Mouse (Mus musculus): ENCODE measurements around the gene Rps6kb2.

The Rps6kb2 gene

DNA sequence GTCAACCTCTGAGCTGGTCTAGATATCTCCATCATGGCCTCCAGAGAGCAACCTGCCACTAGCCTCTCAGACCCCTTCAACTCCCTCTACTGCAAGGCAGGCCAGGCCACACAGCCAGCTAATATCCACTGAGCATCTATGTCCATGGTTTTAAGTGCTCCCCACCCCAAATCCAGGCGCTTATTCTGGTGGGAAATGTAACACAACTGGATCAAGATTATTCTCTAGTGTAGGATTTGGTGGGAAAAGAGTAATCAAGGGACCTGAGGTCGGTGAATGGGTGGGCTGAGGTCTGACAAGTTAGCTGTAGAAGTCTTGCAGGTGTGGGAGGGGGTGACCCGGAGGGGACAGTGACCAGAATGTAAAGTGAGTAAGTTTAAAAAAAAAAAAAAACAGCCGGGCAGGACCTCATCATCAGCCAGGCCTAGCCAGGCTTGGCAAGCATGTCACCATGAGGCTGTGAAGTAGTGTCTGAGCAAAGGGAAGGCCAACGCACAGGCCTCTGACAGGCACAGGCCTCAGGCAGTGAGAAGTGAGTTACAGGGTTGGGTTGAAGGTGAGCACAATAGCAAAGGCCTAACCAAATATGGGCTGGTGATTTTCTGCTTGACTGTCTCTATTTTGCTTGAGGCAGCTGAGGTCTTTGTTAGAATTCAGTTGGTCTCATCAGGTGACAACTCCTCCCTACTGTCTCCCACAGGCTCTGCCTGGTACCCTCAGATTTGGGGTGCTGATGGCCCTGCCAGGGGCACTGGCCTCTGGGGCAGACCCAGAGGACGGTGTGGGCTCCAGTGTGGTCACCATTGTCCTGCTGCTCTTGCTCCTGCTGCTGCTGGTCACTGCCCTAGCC lies 7.7 kb downstream of the Rps6kb2 start:
- DNase-seq (ENCODE audit: low spot score in 2 of 2) = no peak

DNA sequence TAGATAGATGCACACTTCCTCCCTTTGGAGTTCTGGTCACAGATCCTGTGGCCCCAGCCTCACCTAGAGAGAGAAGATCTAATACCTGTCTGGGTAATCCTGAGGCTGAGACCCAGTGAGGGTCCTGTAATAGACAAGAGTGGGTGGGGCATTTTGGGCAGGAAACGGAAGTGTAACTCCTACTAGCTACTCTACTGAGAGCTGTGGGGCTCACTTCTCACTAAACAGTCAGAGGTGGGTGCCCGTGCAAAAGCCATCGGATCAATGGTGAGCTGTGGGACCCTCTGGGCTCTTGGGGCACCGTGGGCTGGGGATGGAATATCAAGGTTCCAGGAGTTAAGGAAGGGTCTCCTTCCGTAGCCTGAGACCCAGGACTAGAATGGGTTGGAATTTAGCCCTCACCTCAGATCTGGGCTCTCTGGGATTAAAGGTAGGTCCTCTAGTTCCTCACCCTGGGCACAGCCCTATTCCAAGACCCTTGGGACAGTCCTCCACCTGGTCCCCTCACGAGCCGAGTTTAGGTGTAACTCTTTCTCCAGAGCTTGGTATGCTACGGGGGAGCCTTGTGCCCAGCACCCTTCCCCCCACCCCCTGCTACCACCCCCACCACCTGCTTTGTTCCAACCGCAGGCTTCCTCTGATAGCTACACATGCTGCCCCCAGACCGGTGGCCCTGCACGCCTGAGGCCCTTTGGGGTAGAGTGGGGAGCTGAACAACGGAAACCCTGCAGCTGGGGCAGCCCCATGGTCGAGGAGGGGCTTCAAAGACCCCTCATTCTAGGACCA lies 8.5 kb downstream of the Rps6kb2 start:
- no peak for DNase-seq (ENCODE audit: low spot score in 2 of 2)

DNA sequence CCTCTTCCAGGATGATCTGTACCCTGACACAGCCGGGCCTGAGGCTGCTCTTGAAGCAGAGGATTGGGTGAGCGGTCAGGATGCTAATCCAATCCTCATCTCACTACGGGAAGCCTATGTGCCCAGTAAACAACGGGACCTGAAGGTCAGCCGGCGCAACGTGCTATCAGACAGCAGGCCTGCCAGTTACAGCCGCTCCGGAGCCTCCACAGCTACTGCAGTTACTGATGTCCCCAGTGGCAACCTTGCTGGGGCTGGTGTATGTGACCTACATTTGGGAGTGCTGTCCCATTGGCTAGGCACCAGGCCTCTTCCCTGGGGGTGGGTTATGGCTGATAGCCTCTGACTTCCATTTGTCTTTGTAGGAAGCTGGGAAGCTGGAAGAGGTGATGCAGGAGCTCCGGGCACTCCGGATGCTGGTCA lies 9.9 kb downstream of the Rps6kb2 start, which contains the start of gene Ptprcap:
Ptprcap (plus strand) TSS at position 373 of the 423 bp plus-strand sequence.
- no peak for DNase-seq (ENCODE audit: low spot score in 2 of 2)

- DNase-seq (ENCODE audit: low spot score in 2 of 2) = no peak
Observed at GRCm38 (mm10) chr19:4152445-4153231, 10.5 kb downstream of the Rps6kb2 start.

DNA sequence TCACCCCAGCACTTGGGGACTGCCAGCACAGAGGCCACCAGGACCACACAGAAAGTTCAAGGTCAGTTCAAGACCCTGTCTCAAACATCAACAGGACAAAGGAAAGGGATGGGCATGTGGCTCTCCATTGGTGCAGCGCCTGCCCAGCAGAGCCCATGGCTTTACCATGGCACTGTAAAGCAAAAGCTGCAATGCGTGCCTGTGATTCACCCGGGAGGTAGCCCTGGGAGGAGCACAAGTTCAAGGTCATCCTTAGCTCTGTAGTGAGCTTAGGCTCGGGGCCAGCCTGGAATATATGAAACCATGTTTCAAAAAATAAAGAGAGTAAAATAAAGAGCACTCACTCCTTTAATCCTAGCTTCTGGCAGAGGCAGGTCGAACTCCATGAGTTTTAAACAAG lies 11.3 kb downstream of the Rps6kb2 start:
- no peak for DNase-seq (ENCODE audit: low spot score in 2 of 2)

- DNase-seq (ENCODE audit: low spot score in 2 of 2) = no peak
Observed at GRCm38 (mm10) chr19:4151488-4151860, 11.7 kb downstream of the Rps6kb2 start.

GRCm38 (mm10) chr19:4150567-4151487 lies 12.3 kb downstream of the Rps6kb2 start:
- DNase-seq (ENCODE audit: low spot score in 2 of 2) = no peak

GRCm38 (mm10) chr19:4149764-4150461 lies 13.2 kb downstream of the Rps6kb2 start:
- DNase-seq (ENCODE audit: low spot score in 2 of 2) = no peak

- DNase-seq (ENCODE audit: low spot score in 2 of 2) = no peak
Observed at GRCm38 (mm10) chr19:4149283-4149682, 13.9 kb downstream of the Rps6kb2 start.

DNA sequence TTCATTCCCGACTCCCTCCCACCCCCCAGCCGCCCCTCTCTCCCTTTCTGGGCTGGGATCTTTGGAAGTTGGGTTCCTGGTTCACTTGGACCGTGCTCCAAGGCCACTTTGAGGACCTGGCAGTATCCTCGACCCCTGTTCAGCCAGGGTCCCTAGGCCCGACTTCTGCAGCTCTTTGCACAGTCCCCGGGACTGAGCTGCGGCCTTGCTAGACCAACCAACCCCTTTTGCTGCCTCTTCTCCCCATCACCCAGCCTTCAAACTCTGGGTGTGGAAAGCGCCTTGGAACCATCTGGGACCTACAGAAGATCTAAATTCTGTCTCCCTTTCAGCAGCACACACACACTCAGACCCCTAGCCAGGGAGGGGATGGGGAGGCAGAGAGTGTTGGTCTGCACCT lies 14.3 kb downstream of the Rps6kb2 start:
- no peak for DNase-seq (ENCODE audit: low spot score in 2 of 2)

GRCm38 (mm10) chr19:4148491-4148806 lies 14.7 kb downstream of the Rps6kb2 start, which contains the start of gene Coro1b:
Gene Coro1b, plus strand, starts transcription at chr19:4148619.
- peak; percentile 92 to 95 for DNase-seq (ENCODE audit: low spot score in 2 of 2)

GRCm38 (mm10) chr19:4147782-4148490 lies 15.2 kb downstream of the Rps6kb2 start:
- DNase-seq (ENCODE audit: low spot score in 2 of 2) = no peak

DNA sequence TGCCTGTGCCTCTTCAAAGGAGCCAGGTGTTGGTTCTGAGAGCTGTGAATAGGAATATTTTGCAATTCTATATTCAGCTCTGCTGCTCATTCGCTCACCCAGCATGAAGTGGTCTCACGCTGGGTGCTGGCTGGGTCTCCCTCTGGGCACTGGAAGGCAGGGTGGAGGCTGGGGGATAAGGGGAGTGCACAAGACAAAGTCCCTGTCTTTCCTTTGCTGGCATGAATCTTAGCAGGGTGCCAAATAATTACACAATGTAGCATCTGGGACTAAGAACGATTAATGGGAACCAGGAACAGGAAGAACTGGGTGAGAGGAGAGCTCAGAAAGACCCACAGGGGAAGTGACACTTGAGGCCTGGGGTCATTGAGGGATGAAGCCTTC lies 16.1 kb downstream of the Rps6kb2 start:
- no peak for DNase-seq (ENCODE audit: low spot score in 2 of 2)

DNA sequence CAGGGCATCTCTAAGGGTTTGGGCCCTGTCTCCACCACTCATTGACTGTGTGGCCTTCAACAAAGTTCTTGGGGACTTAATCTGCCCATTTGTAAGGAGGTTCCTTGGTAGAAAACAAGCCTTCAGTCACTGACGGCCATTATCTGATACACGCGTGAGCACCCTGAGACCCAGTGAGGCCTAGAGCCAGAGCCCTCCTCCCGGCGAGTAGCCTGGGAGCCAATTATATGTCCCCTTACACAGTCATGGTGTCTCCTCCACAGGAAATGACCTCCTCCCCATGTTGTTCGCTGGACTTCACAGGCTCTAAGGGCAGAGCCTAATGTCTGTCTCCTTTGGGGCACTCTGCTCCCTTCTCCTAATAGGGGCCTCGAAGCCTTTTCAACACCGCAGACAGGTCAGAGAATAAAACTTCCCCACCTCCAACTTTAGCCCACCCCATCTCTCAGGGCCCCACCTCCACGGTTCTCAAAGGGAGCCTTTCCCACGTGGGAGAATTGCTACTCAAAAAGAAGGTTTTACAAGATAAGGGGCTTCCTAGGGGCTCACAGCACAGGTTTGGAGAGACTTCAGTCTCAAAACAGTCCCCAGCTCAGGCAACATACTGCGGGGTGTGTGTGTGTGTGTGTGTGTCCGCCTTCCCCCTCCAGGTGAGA lies 16.7 kb downstream of the Rps6kb2 start:
- no peak for DNase-seq (ENCODE audit: low spot score in 2 of 2)

DNA sequence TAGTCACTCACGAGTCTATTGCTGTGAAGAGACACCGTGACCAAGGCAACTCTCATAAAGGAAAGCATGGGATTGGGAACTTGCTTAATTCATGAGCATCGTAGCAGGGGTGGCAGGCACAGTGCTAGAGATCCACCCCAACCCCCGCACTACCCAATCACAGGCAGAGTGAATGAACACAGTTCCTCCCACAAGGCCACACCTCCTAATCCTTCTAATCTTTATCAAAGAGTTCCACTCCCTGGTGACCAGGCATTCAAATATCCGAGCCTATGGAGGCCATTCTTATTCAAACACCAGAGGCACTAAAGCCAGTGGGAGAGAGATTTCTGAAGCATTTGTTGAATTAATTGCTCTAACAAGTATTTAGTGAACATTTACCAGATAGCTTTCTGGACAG lies 17.2 kb downstream of the Rps6kb2 start:
- DNase-seq (ENCODE audit: low spot score in 2 of 2) = no peak

DNA sequence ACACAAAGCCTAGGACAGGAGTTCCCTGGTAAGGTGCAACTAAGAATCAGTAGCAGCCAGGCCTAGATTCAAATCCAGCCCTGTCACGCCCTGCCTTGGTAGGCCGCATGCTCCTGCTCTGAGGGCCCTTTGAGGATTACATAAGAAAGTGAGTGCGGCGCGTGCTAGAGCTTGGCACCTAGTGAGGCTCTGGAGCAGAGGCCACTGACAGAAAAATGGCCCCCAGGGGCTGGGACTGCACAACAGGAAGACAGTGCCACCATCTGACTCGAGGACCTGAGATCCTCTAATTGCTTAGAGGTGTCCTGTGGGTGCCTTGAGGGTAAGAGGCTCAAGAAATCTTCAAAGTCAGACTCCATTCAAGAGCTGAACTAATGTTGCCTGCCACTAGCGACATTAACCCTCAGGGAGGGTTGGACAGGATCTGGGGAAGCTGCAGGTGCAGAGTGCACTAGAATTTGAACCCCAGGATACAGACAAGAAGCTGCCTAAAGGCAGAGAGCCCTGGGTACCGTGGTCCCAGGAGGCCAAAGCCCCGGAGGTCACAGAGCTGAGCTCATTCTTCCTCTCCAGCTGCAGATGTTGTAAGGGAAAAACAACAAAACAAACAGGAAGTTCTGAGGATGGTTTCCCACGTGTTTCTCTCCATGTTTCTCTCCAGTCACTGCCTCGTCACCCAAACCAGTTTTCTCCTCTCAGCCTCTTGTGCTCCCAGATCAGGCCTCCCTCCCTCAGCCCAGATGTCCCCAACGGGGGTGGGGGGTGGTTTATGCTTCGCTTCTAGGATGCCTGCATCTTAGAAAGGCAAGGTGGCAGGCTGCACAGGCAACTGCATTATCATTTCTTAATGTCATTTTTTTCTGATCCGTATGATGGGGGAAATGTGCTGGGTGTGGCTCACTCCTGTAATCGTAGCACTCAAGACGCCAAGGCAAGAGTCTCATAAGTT lies 18.3 kb downstream of the Rps6kb2 start:
- no peak for DNase-seq (ENCODE audit: low spot score in 2 of 2)

- no peak for DNase-seq (ENCODE audit: low spot score in 2 of 2)
Observed at GRCm38 (mm10) chr19:4143759-4144268, 19.3 kb downstream of the Rps6kb2 start, which contains the start of gene Cabp4. Gene Cabp4, minus strand, starts transcription at chr19:4144033.

Measured in right cerebral cortex, adult 2 months (tissue).